Mouse (Mus musculus): ENCODE data around the gene Ttyh3. TPM values are rescaled to one million over a fixed set of nuclear protein-coding genes. Genes with fewer than 3 reads are reported as not detected.

Gene Ttyh3
- polyA plus RNA-seq, 1 experiment: 95.1 TPM

DNA sequence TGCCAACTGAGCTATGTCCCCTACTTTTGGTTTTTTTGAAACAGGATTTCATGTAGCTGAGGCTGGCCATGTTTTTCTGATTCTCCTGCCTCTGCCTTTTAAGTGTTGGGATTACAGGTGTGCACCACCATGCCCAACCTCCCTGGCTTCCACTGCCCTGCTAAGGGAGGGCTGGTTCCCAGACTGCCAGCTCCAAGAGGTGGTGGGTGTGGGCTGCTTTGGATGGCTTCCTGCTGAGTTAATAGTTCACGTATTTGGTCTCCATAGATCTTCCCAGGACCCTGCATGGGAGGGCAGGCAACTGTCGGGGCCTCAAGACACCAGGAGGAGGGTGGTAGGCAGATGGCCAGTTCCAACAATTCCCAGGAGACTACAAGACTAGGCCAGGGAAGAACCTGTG is 46.3 kb downstream of the Ttyh3 start:
- 85% methylated on average over 2 of the region's 2 CpGs for WGBS
- DNase-seq (ENCODE audit: low read depth in 1 of 2, low spot score in 2 of 2): no peak
- H3K27me3 ChIP-seq (ENCODE audit: control insufficient read depth, insufficient read depth, low read length): no peaks in the 10 kb centered on the region
- TF ChIP-seq POLR2A (IDR thresholded peaks at IDR 0.05; ENCODE audit: low read depth, low read length) (no peak), CTCF (IDR thresholded peaks at IDR 0.05; ENCODE audit: extremely low read depth, insufficient read depth, insufficient read length, insufficient replicate concordance) (no peak)
- H3K4me3 ChIP-seq (ENCODE audit: extremely low read depth, insufficient read depth, insufficient read length): no peak overlapping the region
- peaks cover 21% of the 10 kb centered on the region for H3K4me1 ChIP-seq (ENCODE audit: control insufficient read depth, insufficient read depth, insufficient read length)
- no peaks in the 10 kb centered on the region for H3K36me3 ChIP-seq (ENCODE audit: control insufficient read depth, insufficient read depth, low read length)
- H3K27ac ChIP-seq (ENCODE audit: insufficient read depth, low read length): no peak overlapping the region

DNA sequence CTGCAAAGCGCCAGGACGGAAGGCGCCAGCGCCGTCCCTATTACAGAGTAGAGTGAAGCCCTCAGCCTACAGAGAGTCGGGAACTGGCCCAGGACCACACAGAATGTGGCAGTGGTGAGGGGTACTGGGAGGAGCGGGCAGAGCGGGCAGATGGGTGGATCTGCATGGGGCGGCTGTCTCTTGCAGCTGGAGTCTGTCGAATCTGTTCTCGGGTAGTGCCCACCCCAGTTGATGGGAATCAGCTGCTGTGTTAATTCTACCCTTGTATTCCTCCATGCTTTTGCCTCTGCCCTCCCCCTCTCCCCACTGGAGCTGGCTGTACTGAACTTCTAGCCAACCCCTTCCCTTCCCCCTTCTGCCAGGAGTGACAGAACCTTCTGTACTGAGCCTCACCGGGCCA is 47.1 kb downstream of the Ttyh3 start:
- Histone ChIP-seq H3K27me3 (ENCODE audit: control insufficient read depth, insufficient read depth, low read length) (no peaks in the 10 kb centered on the region), H3K4me1 (ENCODE audit: control insufficient read depth, insufficient read depth, insufficient read length) (peaks cover 25% of the 10 kb centered on the region), H3K36me3 (ENCODE audit: control insufficient read depth, insufficient read depth, low read length) (no peaks in the 10 kb centered on the region), H3K27ac (ENCODE audit: insufficient read depth, low read length) (no peak overlapping the region), H3K4me3 (ENCODE audit: extremely low read depth, insufficient read depth, insufficient read length) (no peak overlapping the region)
- 92% methylated on average over 12 of the region's 12 CpGs for WGBS
- TF ChIP-seq CTCF (IDR thresholded peaks at IDR 0.05; ENCODE audit: extremely low read depth, insufficient read depth, insufficient read length, insufficient replicate concordance) (no peak), POLR2A (IDR thresholded peaks at IDR 0.05; ENCODE audit: low read depth, low read length) (no peak)
- no peak for DNase-seq (ENCODE audit: low read depth in 1 of 2, low spot score in 2 of 2)

DNA sequence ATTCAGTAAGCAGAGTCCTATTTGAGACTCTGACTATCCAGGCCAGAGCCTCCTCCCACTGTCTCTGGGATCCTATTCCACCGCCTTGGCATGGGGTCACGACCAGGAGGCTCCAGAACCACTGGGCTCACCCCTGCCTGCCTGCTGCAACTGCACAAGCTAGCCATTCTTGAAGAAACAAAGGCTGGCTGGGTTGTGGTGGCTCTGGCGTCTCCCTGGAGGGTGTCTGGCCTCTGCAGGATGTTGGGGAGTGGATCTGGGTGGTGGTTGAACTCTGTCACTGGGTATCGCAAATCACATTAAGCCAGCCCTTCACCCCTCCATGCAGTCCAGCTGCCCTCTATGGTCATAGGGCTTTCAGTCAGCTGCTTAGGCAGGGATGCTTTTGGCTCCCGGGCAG is 48.9 kb downstream of the Ttyh3 start:
- Histone ChIP-seq H3K27ac (ENCODE audit: insufficient read depth, low read length) (no peak overlapping the region), H3K4me3 (ENCODE audit: extremely low read depth, insufficient read depth, insufficient read length) (no peak overlapping the region), H3K27me3 (ENCODE audit: control insufficient read depth, insufficient read depth, low read length) (no peaks in the 10 kb centered on the region), H3K4me1 (ENCODE audit: control insufficient read depth, insufficient read depth, insufficient read length) (peaks cover 32% of the 10 kb centered on the region; the same call in 1 of the 2 replicates), H3K36me3 (ENCODE audit: control insufficient read depth, insufficient read depth, low read length) (no peaks in the 10 kb centered on the region)
- 74% methylated on average over 5 of the region's 5 CpGs for WGBS
- TF ChIP-seq CTCF (IDR thresholded peaks at IDR 0.05; ENCODE audit: extremely low read depth, insufficient read depth, insufficient read length, insufficient replicate concordance): no peak
- no peak for TF ChIP-seq POLR2A (IDR thresholded peaks at IDR 0.05; ENCODE audit: low read depth, low read length)
- DNase-seq (ENCODE audit: low read depth in 1 of 2, low spot score in 2 of 2): no peak

- no peak for TF ChIP-seq CTCF (IDR thresholded peaks at IDR 0.05; ENCODE audit: extremely low read depth, insufficient read depth, insufficient read length, insufficient replicate concordance)
- TF ChIP-seq POLR2A (IDR thresholded peaks at IDR 0.05; ENCODE audit: low read depth, low read length): no peak
- no peak for DNase-seq (ENCODE audit: low read depth in 1 of 2, low spot score in 2 of 2)
- Histone ChIP-seq H3K27ac (ENCODE audit: insufficient read depth, low read length) (peak overlapping the region; percentile 97), H3K4me3 (ENCODE audit: extremely low read depth, insufficient read depth, insufficient read length) (no peak overlapping the region), H3K27me3 (ENCODE audit: control insufficient read depth, insufficient read depth, low read length) (no peaks in the 10 kb centered on the region), H3K36me3 (ENCODE audit: control insufficient read depth, insufficient read depth, low read length) (no peaks in the 10 kb centered on the region), H3K4me1 (ENCODE audit: control insufficient read depth, insufficient read depth, insufficient read length) (peaks cover 36% of the 10 kb centered on the region; the same call in 1 of the 2 replicates)
- 36% methylated on average over 4 of the region's 4 CpGs for WGBS
These were observed 51.0 kb downstream of the Ttyh3 start for GRCm38 (mm10) chr5:140597787-140598186.

DNA sequence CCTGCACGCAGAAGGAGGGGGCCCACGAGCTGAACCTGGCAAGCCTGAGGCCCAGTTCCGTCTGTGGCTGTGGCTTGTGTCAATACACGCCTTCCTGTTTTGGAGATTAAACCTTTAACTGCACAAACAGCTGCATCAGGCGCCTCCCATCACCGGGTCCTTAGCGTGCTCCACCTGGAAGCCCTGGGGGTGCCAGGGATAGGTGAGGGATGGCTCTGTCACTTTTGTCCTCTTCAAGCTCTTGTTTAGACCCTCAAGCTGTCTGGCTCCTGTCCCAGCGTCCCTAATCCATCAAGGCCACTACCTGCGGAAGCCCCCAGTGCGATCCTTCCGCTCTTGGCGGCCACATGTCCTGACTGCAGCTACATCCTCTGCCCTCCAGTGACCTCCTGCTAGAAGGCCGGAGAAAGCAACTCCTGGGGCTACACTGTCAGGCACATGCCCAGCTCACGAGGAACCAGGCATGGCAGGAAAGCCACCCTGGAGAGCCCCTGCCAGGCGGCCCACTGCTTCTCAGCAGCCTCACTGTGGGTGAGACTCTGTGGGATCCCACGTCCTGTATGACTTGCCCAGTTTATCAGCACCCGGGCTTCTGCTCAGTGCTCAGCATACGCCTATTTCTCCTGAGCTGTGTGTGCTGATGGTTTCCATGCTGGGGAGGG is 51.8 kb downstream of the Ttyh3 start:
- TF ChIP-seq POLR2A (IDR thresholded peaks at IDR 0.05; ENCODE audit: low read depth, low read length) (no peak; the same call in none of the 2 replicates), CTCF (IDR thresholded peaks at IDR 0.05; ENCODE audit: extremely low read depth, insufficient read depth, insufficient read length, insufficient replicate concordance) (no peak)
- Histone ChIP-seq H3K27me3 (ENCODE audit: control insufficient read depth, insufficient read depth, low read length) (no peaks in the 10 kb centered on the region), H3K27ac (ENCODE audit: insufficient read depth, low read length) (peak overlapping the region; percentile 97), H3K36me3 (ENCODE audit: control insufficient read depth, insufficient read depth, low read length) (no peaks in the 10 kb centered on the region), H3K4me1 (ENCODE audit: control insufficient read depth, insufficient read depth, insufficient read length) (peaks cover 36% of the 10 kb centered on the region; the same call in 1 of the 2 replicates), H3K4me3 (ENCODE audit: extremely low read depth, insufficient read depth, insufficient read length) (peak overlapping the region; percentile 36)
- 9% methylated on average over 18 of the region's 18 CpGs for WGBS
- peak; percentile 61 to 75 for DNase-seq (ENCODE audit: low read depth in 1 of 2, low spot score in 2 of 2)

DNA sequence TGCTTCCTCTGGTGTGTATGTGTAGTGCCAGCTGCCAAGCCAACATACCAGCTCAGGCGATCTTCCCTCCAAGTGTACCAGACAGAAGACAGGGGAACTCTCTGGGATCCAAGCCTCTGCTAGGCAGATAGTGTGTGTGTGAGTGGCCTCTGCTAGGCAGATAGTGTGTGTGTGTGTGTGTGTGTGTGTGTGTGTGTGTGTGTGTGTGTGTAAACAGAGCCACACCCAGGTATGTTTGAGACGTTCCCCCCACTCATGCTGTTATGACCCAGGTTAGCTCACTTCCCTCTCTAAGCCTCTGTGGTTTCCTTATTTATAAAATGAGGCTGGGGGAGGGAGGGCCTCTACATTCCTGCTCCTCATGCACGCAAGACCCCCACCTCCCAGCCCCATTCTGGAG is 52.4 kb downstream of the Ttyh3 start:
- Histone ChIP-seq H3K27ac (ENCODE audit: insufficient read depth, low read length) (peak overlapping the region; percentile 97), H3K36me3 (ENCODE audit: control insufficient read depth, insufficient read depth, low read length) (no peaks in the 10 kb centered on the region), H3K27me3 (ENCODE audit: control insufficient read depth, insufficient read depth, low read length) (no peaks in the 10 kb centered on the region), H3K4me1 (ENCODE audit: control insufficient read depth, insufficient read depth, insufficient read length) (peaks cover 36% of the 10 kb centered on the region; the same call in 1 of the 2 replicates), H3K4me3 (ENCODE audit: extremely low read depth, insufficient read depth, insufficient read length) (peak overlapping the region; percentile 51)
- TF ChIP-seq POLR2A (IDR thresholded peaks at IDR 0.05; ENCODE audit: low read depth, low read length) (peak; percentile 2; the same call in 1 of the 2 replicates), CTCF (IDR thresholded peaks at IDR 0.05; ENCODE audit: extremely low read depth, insufficient read depth, insufficient read length, insufficient replicate concordance) (no peak)
- peak in 1 of 2 experiments; percentile 47 for DNase-seq (ENCODE audit: low read depth in 1 of 2, low spot score in 2 of 2)
- WGBS: 10% methylated on average over 3 of the region's 3 CpGs

DNA sequence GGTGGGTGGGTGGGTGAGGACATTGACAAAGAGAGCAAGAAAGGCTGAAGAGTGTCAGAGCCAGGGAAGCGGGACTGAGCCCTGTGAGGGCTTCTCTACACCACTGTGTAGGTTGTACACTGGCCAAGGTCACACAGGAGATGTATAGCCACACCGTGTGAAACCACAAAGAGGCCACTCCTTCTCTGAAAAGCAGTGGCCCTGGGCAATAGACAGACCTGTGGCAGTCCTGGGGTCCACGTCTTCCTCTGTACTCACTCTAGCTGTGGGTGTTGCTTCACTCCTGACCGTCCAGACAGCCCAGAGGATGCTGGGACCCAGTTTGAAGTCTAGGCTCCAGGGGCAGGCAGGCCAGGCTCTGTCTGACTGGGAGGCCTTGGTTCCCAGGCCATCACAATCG is 54.0 kb downstream of the Ttyh3 start:
- peaks cover 34% of the 10 kb centered on the region; the same call in 1 of the 2 replicates for H3K4me1 ChIP-seq (ENCODE audit: control insufficient read depth, insufficient read depth, insufficient read length)
- DNase-seq (ENCODE audit: low read depth in 1 of 2, low spot score in 2 of 2): no peak
- H3K27ac ChIP-seq (ENCODE audit: insufficient read depth, low read length): peak overlapping the region; percentile 97
- 66% methylated on average over 5 of the region's 5 CpGs for WGBS
- H3K36me3 ChIP-seq (ENCODE audit: control insufficient read depth, insufficient read depth, low read length): no peaks in the 10 kb centered on the region
- TF ChIP-seq CTCF (IDR thresholded peaks at IDR 0.05; ENCODE audit: extremely low read depth, insufficient read depth, insufficient read length, insufficient replicate concordance) (no peak), POLR2A (IDR thresholded peaks at IDR 0.05; ENCODE audit: low read depth, low read length) (no peak)
- H3K4me3 ChIP-seq (ENCODE audit: extremely low read depth, insufficient read depth, insufficient read length): peak overlapping the region; percentile 51; the same call in 1 of the 2 replicates
- no peaks in the 10 kb centered on the region for H3K27me3 ChIP-seq (ENCODE audit: control insufficient read depth, insufficient read depth, low read length)

Measured in spleen, adult 2 months (tissue).